Mouse (Mus musculus): ENCODE data around the gene Zfp423.

GRCm38 (mm10) chr8:87961108-87961507 lies 1.7 kb upstream of the Zfp423 start:
- no peak; the same call in 1 of the 2 replicates for TF ChIP-seq CTCF (IDR thresholded peaks at IDR 0.05; ENCODE audit: borderline replicate concordance, insufficient read depth, low read length)
- no peak for TF ChIP-seq POLR2A (IDR thresholded peaks at IDR 0.05; ENCODE audit: low read depth, low read length)
